ENCODE assay signal across 9 mouse cellular contexts in the genomic region with DNA sequence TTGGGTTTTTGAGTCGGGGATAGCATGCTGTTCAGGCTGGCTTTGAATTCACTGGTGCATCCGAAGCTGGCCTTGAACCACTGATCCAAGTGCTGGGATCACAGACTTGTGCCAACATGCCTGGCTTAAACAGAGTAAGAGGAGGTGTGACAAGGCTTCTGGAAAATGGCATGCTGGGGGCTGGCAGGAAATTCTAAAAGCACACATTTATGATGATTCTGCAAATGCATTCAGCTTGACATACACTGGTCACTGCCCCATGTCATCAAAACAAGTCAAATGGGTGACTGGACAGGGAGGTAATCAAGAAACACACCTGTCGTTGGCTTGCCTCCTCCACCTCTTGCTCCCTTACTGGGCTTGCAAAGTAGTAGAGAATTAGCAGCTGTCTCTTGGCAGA. TPM values are rescaled to one million over a fixed set of nuclear protein-coding genes. Genes with fewer than 3 reads are reported as not detected.
A peak's percentile ranks its signal among the peaks of the same experiment; 100 is the strongest.
DNase-seq lines count a peak whose midpoint lies in the region; ATAC-seq and TF ChIP-seq lines count a peak whose summit lies in the region.
"Had no signal": no experiment of that assay in that cellular context is flagged by ENCODE, and none has a peak within 500 bp of the region (broad histone marks: within the 10 kb centered on the region; RNA-seq: fewer than 3 reads in every experiment).

No protein-coding gene starts in this region.

- no peaks in the 10 kb centered on the region for H3K36me3 ChIP-seq in stomach, embryonic 14.5 days (ENCODE audit: control insufficient read depth, insufficient read depth, low read length)
- no peaks in the 10 kb centered on the region for H3K36me3 ChIP-seq in stomach, postnatal 0 days (ENCODE audit: control insufficient read depth, insufficient read depth, low read length)
- no peaks in the 10 kb centered on the region for H3K36me3 ChIP-seq in limb, embryonic 15.5 days
- H3K36me3 ChIP-seq in stomach, embryonic 16.5 days (ENCODE audit: control insufficient read depth, insufficient read depth, low read length), result no peaks in the 10 kb centered on the region

- H3K4me3 ChIP-seq in stomach, embryonic 14.5 days (ENCODE audit: low read depth, low read length), result 0 out of 2 replicates have a peak overlapping the region, but pooled peaks have one; percentile 79
- H3K4me3 ChIP-seq in stomach, postnatal 0 days (ENCODE audit: low read depth, low read length), result no peak overlapping the region
- peak overlapping the region; percentile 78; the same call in 1 of the 2 replicates for H3K4me3 ChIP-seq in limb, embryonic 15.5 days
- H3K4me3 ChIP-seq in stomach, embryonic 16.5 days (replicated peaks; ENCODE audit: low read length), result no peak overlapping the region

- 64% methylated on average over 3 of the region's 3 CpGs for WGBS in stomach, embryonic 14.5 days
- 75% methylated on average over 3 of the region's 3 CpGs for WGBS in stomach, postnatal 0 days
- 68% methylated on average over 3 of the region's 3 CpGs for WGBS in limb, embryonic 15.5 days
- WGBS in stomach, embryonic 16.5 days, result 62% methylated on average over 3 of the region's 3 CpGs

- H3K9ac ChIP-seq in stomach, embryonic 14.5 days (replicated peaks; ENCODE audit: low read depth, low read length), result no peak overlapping the region
- no peak overlapping the region for H3K9ac ChIP-seq in stomach, postnatal 0 days (ENCODE audit: low read length)
- H3K9ac ChIP-seq in limb, embryonic 15.5 days, result no peak overlapping the region
- no peak overlapping the region for H3K9ac ChIP-seq in stomach, embryonic 16.5 days (ENCODE audit: low read length)

- peaks cover 19% of the 10 kb centered on the region; the same call in 1 of the 2 replicates for H3K4me1 ChIP-seq in stomach, embryonic 14.5 days (ENCODE audit: control insufficient read depth, insufficient read depth, low read length)
- 0 out of 2 replicates have a peak, but pooled peaks cover 2% of the 10 kb centered on the region for H3K4me1 ChIP-seq in stomach, postnatal 0 days (replicated peaks; ENCODE audit: control insufficient read depth, insufficient read depth)
- H3K4me1 ChIP-seq in limb, embryonic 15.5 days, result peaks cover 22% of the 10 kb centered on the region; the same call in 1 of the 2 replicates
- H3K4me1 ChIP-seq in stomach, embryonic 16.5 days (ENCODE audit: control insufficient read depth, insufficient read depth, low read length), result peaks cover 22% of the 10 kb centered on the region

- no peak for TF ChIP-seq CTCF in stomach, postnatal 0 days (IDR thresholded peaks at IDR 0.05; ENCODE audit: low read depth)

- H3K27ac ChIP-seq in stomach, embryonic 14.5 days (ENCODE audit: low read length), result no peak overlapping the region
- no peak overlapping the region for H3K27ac ChIP-seq in stomach, postnatal 0 days (replicated peaks)
- H3K27ac ChIP-seq in limb, embryonic 15.5 days, result no peak overlapping the region
- H3K27ac ChIP-seq in stomach, embryonic 16.5 days (ENCODE audit: low read length), result no peak overlapping the region
- H3K27ac ChIP-seq: kidney, postnatal 0 days had no signal

- intact Hi-C loops in gastrocnemius, postnatal 36 days (cut with DNase I), result loop anchor here (5.0 to 10.0 kb wide), 3 partner anchors 63 to 166 kb away; no protein-coding TSS in a partner anchor
- intact Hi-C loops in gastrocnemius, postnatal 14 days (cut with DNase I; ENCODE audit: low total_unique reads), result loop anchor here (10.0 kb wide), 1 partner anchor 154 kb away; no protein-coding TSS in a partner anchor

- DNase-seq in cerebellum, postnatal 10 days, result peak; percentile 60 to 63
- no peak for DNase-seq in cerebellum, adult 18-20 months
- no peak for DNase-seq in stomach, postnatal 0 days (ENCODE audit: low spot score)
- no peak for DNase-seq in gastrocnemius, postnatal 36 days
- DNase-seq in gastrocnemius, postnatal 14 days, result no peak

- no peaks in the 10 kb centered on the region for H3K27me3 ChIP-seq in stomach, embryonic 14.5 days (ENCODE audit: control insufficient read depth, insufficient read depth, low read length)
- no peaks in the 10 kb centered on the region for H3K27me3 ChIP-seq in stomach, postnatal 0 days (ENCODE audit: control insufficient read depth, insufficient read depth, low read length)
- no peaks in the 10 kb centered on the region for H3K27me3 ChIP-seq in limb, embryonic 15.5 days
- H3K27me3 ChIP-seq in stomach, embryonic 16.5 days (ENCODE audit: control insufficient read depth, insufficient read depth, low read length), result no peaks in the 10 kb centered on the region

- peak overlapping the region; percentile 98 for H3K4me2 ChIP-seq in stomach, embryonic 14.5 days (replicated peaks; ENCODE audit: low read depth, low read length)
- no peak overlapping the region for H3K4me2 ChIP-seq in stomach, postnatal 0 days (replicated peaks; ENCODE audit: low read depth)
- H3K4me2 ChIP-seq in limb, embryonic 15.5 days, result peak overlapping the region; percentile 99; the same call in 1 of the 2 replicates
- H3K4me2 ChIP-seq in stomach, embryonic 16.5 days (ENCODE audit: low read depth, low read length), result peak overlapping the region; percentile 97; the same call in 1 of the 2 replicates

- TF ChIP-seq EP300 in stomach, postnatal 0 days (optimal IDR thresholded peaks at IDR 0.05), result no peak

- no peaks in the 10 kb centered on the region for H3K9me3 ChIP-seq in stomach, embryonic 14.5 days (ENCODE audit: control insufficient read depth, low read depth, low read length)
- no peaks in the 10 kb centered on the region for H3K9me3 ChIP-seq in stomach, postnatal 0 days (ENCODE audit: control insufficient read depth, low read length)
- no peaks in the 10 kb centered on the region for H3K9me3 ChIP-seq in limb, embryonic 15.5 days
- H3K9me3 ChIP-seq in stomach, embryonic 16.5 days (replicated peaks; ENCODE audit: control insufficient read depth, low read length), result no peaks in the 10 kb centered on the region

- ATAC-seq in stomach, embryonic 14.5 days (ENCODE audit: insufficient number of reproducible peaks, insufficient read depth, low FRiP score, low read depth), result no peak
- ATAC-seq in stomach, postnatal 0 days (ENCODE audit: low FRiP score, low TSS enrichment), result no peak
- ATAC-seq in limb, embryonic 15.5 days (ENCODE audit: insufficient number of reproducible peaks, low FRiP score, low TSS enrichment, low read depth), result no peak
- ATAC-seq in stomach, embryonic 16.5 days (ENCODE audit: insufficient read depth, low FRiP score), result no peak

RNA-seq across cellular contexts. Expression of a gene that starts 1.9 kb away (rescaled TPM):
- 27.0 and 28.3 TPM in 2 replicates for polyA plus RNA-seq in stomach, embryonic 14.5 days (2014; fragmentation: Nextera tagmentation; extraction: Ambion mirVana)
- polyA plus RNA-seq in stomach, postnatal 0 days (2015; fragmentation: Nextera tagmentation; extraction: Ambion mirVana), result 13.4 and 14.2 TPM in 2 replicates
- 31.0 and 36.0 TPM in 2 replicates for polyA plus RNA-seq in limb, embryonic 15.5 days (2015; fragmentation: Nextera tagmentation; extraction: Ambion mirVana)
- polyA plus RNA-seq in stomach, embryonic 16.5 days (2015; fragmentation: Nextera tagmentation; extraction: Ambion mirVana), result 26.1 and 32.2 TPM in 2 replicates
- total RNA-seq in gastrocnemius, postnatal 36 days (2021), result 10 to 100 TPM; 85.0 to 99.9 TPM
- 10 to 100 TPM; 83.7 to 88.8 TPM for total RNA-seq in gastrocnemius, postnatal 14 days (2021)

Comparison
In these comparisons a context has a peak if more than half of its experiments do, and no peak if none do; other contexts are left out.
1. DNase-seq: peak in cerebellum, postnatal 10 days (2 of 2); none in cerebellum, adult 18-20 months (0 of 2), stomach, postnatal 0 days (single experiment), gastrocnemius, postnatal 36 days (0 of 2) and gastrocnemius, postnatal 14 days (single experiment).
2. H3K4me3 ChIP-seq: peak in stomach, embryonic 14.5 days (single experiment) and limb, embryonic 15.5 days (single experiment); none in stomach, postnatal 0 days (single experiment) and stomach, embryonic 16.5 days (single experiment).